ENCODE assay signal across 12 mouse cellular contexts in genomic region chr12:50598053-50598988, GRCm38 (mm10). TPM values are rescaled to one million over a fixed set of nuclear protein-coding genes. Genes with fewer than 3 reads are reported as not detected.
DNase-seq lines count a peak whose midpoint lies in the region; ATAC-seq and TF ChIP-seq lines count a peak whose summit lies in the region.
"Had no signal": no experiment of that assay in that cellular context is flagged by ENCODE, and none has a peak within 500 bp of the region (broad histone marks: within the 10 kb centered on the region; RNA-seq: fewer than 3 reads in every experiment).

No protein-coding gene starts in this region.

- no peaks in the 10 kb centered on the region for H3K27me3 ChIP-seq in heart, embryonic 16.5 days (ENCODE audit: control insufficient read depth, insufficient read depth, low read length)
- H3K27me3 ChIP-seq: limb, embryonic 13.5 days had no signal

- H3K36me3 ChIP-seq in heart, embryonic 16.5 days (ENCODE audit: control insufficient read depth, insufficient read depth), result no peaks in the 10 kb centered on the region
- H3K36me3 ChIP-seq: limb, embryonic 13.5 days had no signal

- DNase-seq in cerebellum, postnatal 10 days, result peak; percentile 69 to 78
- DNase-seq in cerebellum, adult 11-12 months, result no peak
- DNase-seq in heart, adult 8-10 months (ENCODE audit: low spot score), result no peak
- DNase-seq in brain, embryonic 14.5 days (ENCODE audit: low read depth), result peak; percentile 67
- peak; percentile 25 to 26 for DNase-seq in left cerebral cortex, postnatal 36 days (ENCODE audit: low spot score in 2 of 2)
- DNase-seq in urinary bladder, postnatal 4 days (ENCODE audit: low spot score in 2 of 2), result no peak
- no peak for DNase-seq in thymus, adult 18-20 months
- DNase-seq: embryo, embryonic 11 days; kidney, adult 8-10 months had no signal

- H3K4me2 ChIP-seq in heart, embryonic 16.5 days (ENCODE audit: low read depth, low read length), result no peak overlapping the region
- H3K4me2 ChIP-seq: limb, embryonic 13.5 days had no signal

- no peak for TF ChIP-seq POLR2A in brain, embryonic 14.5 days (IDR thresholded peaks at IDR 0.05; ENCODE audit: borderline replicate concordance, extremely low read depth, insufficient read depth, insufficient read length, poor library complexity, severe bottlenecking)

- H3K9ac ChIP-seq in heart, embryonic 16.5 days (ENCODE audit: low read length), result no peak overlapping the region
- H3K9ac ChIP-seq: limb, embryonic 13.5 days had no signal

- H3K4me1 ChIP-seq in heart, embryonic 16.5 days (ENCODE audit: control insufficient read depth, insufficient read depth, low read length), result peaks cover 13% of the 10 kb centered on the region; the same call in 1 of the 2 replicates
- H3K4me1 ChIP-seq: limb, embryonic 13.5 days had no signal

- no peak overlapping the region for H3K27ac ChIP-seq in heart, embryonic 16.5 days (ENCODE audit: low read length)
- H3K27ac ChIP-seq: limb, embryonic 13.5 days had no signal

- intact Hi-C loops in left cerebral cortex, postnatal 36 days (cut with DNase I), result no loop called here

- H3K9me3 ChIP-seq in heart, embryonic 16.5 days (replicated peaks; ENCODE audit: control insufficient read depth, low read length), result no peaks in the 10 kb centered on the region

- WGBS in heart, embryonic 16.5 days, result 48% methylated on average over 9 of the region's 9 CpGs

- ATAC-seq in heart, embryonic 16.5 days (replicated peaks; ENCODE audit: extremely low read depth, insufficient read depth, low FRiP score), result 0 out of 2 replicates have a peak, but pooled peaks have one; percentile 37

- TF ChIP-seq CTCF in brain, embryonic 14.5 days (IDR thresholded peaks at IDR 0.05; ENCODE audit: borderline replicate concordance, extremely low read depth, insufficient read depth, insufficient read length), result no peak

- no peak overlapping the region for H3K4me3 ChIP-seq in heart, embryonic 16.5 days (ENCODE audit: low read length)
- H3K4me3 ChIP-seq: limb, embryonic 13.5 days had no signal

RNA-seq across cellular contexts. Expression of gene Prkd1, which starts 50.6 kb away (rescaled TPM):
- polyA plus RNA-seq in heart, embryonic 16.5 days (2015; fragmentation: Nextera tagmentation; extraction: Ambion mirVana), result 4.5 and 4.6 TPM in 2 replicates
- total RNA-seq in heart, adult 8-10 months (2022), result 1 to 10 TPM; 4.9 to 6.4 (median 6.1) TPM
- 5.0 and 8.1 TPM in 2 replicates for polyA plus RNA-seq in brain, embryonic 14.5 days (2012; rRNA removed)
- 1 to 10 TPM; 8.0 to 8.7 TPM for total RNA-seq in left cerebral cortex, postnatal 36 days (2021)
- total RNA-seq: MEL had no signal

Comparison
In these comparisons a context has a peak if more than half of its experiments do, and no peak if none do; other contexts are left out.
1. DNase-seq: peak in cerebellum, postnatal 10 days (2 of 2), brain, embryonic 14.5 days (single experiment) and left cerebral cortex, postnatal 36 days (2 of 2); none in cerebellum, adult 11-12 months (single experiment), heart, adult 8-10 months (single experiment), urinary bladder, postnatal 4 days (0 of 2) and thymus, adult 18-20 months (0 of 2).